Mouse (Mus musculus): Measurements from ENCODE around the gene Mgea5.

GRCm38 (mm10) chr19:45827736-45828135 is 44.1 kb upstream of the Mgea5 start:
- peak; percentile 37 for TF ChIP-seq CTCF (IDR thresholded peaks at IDR 0.05; ENCODE audit: low read depth)
- no peak for TF ChIP-seq EP300 (IDR thresholded peaks at IDR 0.05; ENCODE audit: low read depth)
